Mouse (Mus musculus) neutrophil, adult 5-6 weeks (primary cell): ENCODE measurements around the gene Pacsin1. TPM values are rescaled to one million over a fixed set of nuclear protein-coding genes. Genes with fewer than 3 reads are reported as not detected.

Experiments
- ATAC-seq: fragments of 151-379, 151-347 bp; 2 replicates; pipeline ENCODE4 v1.8.0; 2017; ENCODE audit warnings: mild to moderate bottlenecking, moderate TSS enrichment; ENCODE audit not compliant: insufficient number of reproducible peaks, poor library complexity, low FRiP score, severe bottlenecking; ENCODE audit errors: extremely low read depth
- total RNA-seq: library from RNA; stranded (forward); fragments of 200-1000 nt; gene quantifications from 2 replicates; pipeline ENCODE4 v1.2.3, GENCODE M21; 2017

The Pacsin1 gene
- total RNA-seq, 1 experiment from 2014 or later, result 9.3 TPM

DNA sequence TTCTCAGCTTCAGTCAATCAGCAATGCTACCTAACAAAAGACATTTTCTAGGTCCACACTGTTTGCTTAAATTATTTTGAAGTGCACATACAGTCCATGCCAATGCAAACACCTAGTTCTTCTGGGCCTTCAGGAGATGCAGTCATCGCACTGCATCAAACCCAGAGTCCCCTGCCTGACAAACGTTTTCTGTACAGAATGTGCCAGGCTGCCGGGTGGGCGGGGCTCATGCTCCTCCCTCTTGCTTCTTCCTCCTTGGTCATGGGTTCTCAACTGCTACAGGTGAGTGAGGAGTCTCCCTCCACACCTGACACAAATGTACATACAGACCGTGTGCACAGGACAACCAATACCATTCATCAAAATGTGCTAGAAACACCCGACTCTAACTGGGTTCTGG is 104.9 kb downstream of the Pacsin1 start:
- no peak for ATAC-seq

Other genes starting within 250 kb of the Pacsin1 start
- gene Grm4, start 134.1 kb upstream of the Pacsin1 start, total RNA-seq, result not detected in 2 replicates
- gene Hmga1, start 99.0 kb upstream of the Pacsin1 start, total RNA-seq, result 29.8 and 34.0 TPM in 2 replicates
- 26.1 and 26.2 TPM in 2 replicates for gene AI413582, start 89.8 kb upstream of the Pacsin1 start, total RNA-seq
- 81.1 and 84.1 TPM in 2 replicates for gene Nudt3, start 32.0 kb upstream of the Pacsin1 start, total RNA-seq
- 39.0 TPM in 1 of 2 replicates, not detected in the other for gene RPS10-NUDT3, start 20.3 kb upstream of the Pacsin1 start, total RNA-seq
- 1,097 and 1,122 TPM in 2 replicates for gene Rps10, start 18.8 kb upstream of the Pacsin1 start, total RNA-seq
- not detected in 2 replicates for gene Spdef, start 73.4 kb downstream of the Pacsin1 start, total RNA-seq
- gene D17Wsu92e, start 165.1 kb downstream of the Pacsin1 start, total RNA-seq, result 76.8 and 81.2 TPM in 2 replicates
- 74.8 and 75.6 TPM in 2 replicates for gene Snrpc, start 182.6 kb downstream of the Pacsin1 start, total RNA-seq
- 1.4 and 1.6 TPM in 2 replicates for gene Uhrf1bp1, start 200.9 kb downstream of the Pacsin1 start, total RNA-seq